Mouse (Mus musculus) midbrain, postnatal 0 days (tissue): ENCODE data around the gene Nnmt. TPM values are rescaled to one million over a fixed set of nuclear protein-coding genes. Genes with fewer than 3 reads are reported as not detected.

Experiments used
- ATAC-seq: fragments of 200-750 bp; cut with Nextera tagmentation; 2 replicates; pipeline ENCODE4 v1.8.0; 2017; ENCODE audit warnings: moderate number of reproducible peaks, mild to moderate bottlenecking, moderate TSS enrichment, moderate library complexity; ENCODE audit not compliant: low FRiP score
- DNase-seq: peaks from one replicate; pipeline ENCODE4 v3.0.0-alpha.2; 2015; ENCODE audit warnings: low spot score
- H3K27ac ChIP-seq: fragments of 300-500 bp; sonication (generic); 2 replicates; pipeline ENCODE4 v1.5.1; 2014; ENCODE audit warnings: low read depth, mild to moderate bottlenecking, low read length, mixed read lengths
- H3K27me3 ChIP-seq: fragments of 300-500 bp; sonication (generic); 2 replicates; pipeline ENCODE4 v1.6.1; 2014; ENCODE audit warnings: low read length, control low read depth, mixed read lengths; ENCODE audit not compliant: insufficient read depth
- H3K36me3 ChIP-seq: fragments of 300-500 bp; sonication (generic); 2 replicates; pipeline ENCODE4 v1.6.1; 2014; ENCODE audit warnings: low read length, control low read depth, mixed read lengths; ENCODE audit not compliant: insufficient read depth
- H3K4me1 ChIP-seq: fragments of 300-500 bp; sonication (generic); 2 replicates; pipeline ENCODE4 v1.6.1; 2014; ENCODE audit warnings: mild to moderate bottlenecking, control low read depth, antibody characterized with exemption, low read length, mixed read lengths; ENCODE audit not compliant: insufficient read depth
- H3K4me2 ChIP-seq: fragments of 300-500 bp; sonication (generic); 2 replicates; pipeline ENCODE4 v1.6.1; 2014; ENCODE audit warnings: low read depth, mild to moderate bottlenecking, low read length, mixed read lengths; ENCODE audit not compliant: poor library complexity, severe bottlenecking
- H3K4me3 ChIP-seq: fragments of 300-500 bp; sonication (generic); 2 replicates; pipeline ENCODE4 v1.5.1; 2014; ENCODE audit warnings: low read depth, mild to moderate bottlenecking, low read length, moderate library complexity
- H3K9ac ChIP-seq: fragments of 300-500 bp; sonication (generic); replicated peaks from 2 replicates; pipeline ENCODE4 v1.6.1; 2014; ENCODE audit warnings: mild to moderate bottlenecking, low read length, moderate library complexity, mixed read lengths; ENCODE audit not compliant: poor library complexity, severe bottlenecking
- H3K9me3 ChIP-seq: fragments of 300-500 bp; sonication (generic); 2 replicates; pipeline ENCODE4 v1.6.1; 2016; ENCODE audit warnings: low read length, control low read depth
- CTCF ChIP-seq: IDR thresholded peaks from 2 replicates; pipeline ENCODE4 v1.5.1; 2016; ENCODE audit warnings: antibody characterized with exemption, mild to moderate bottlenecking
- WGBS: fragments of 180-500 bp; shearing (Covaris S2); extraction: QIAGEN DNeasy Blood & Tissue Kit; methylation state at CpG from one replicate; pipeline ENCODE4 v1.1.7; 2014; 5-methylcytosine and 5-hydroxymethylcytosine counted together
- polyA plus RNA-seq: library from polyadenylated mRNA; unstranded; fragments of >200 nt; fragmentation: Nextera tagmentation; extraction: Ambion mirVana; gene quantifications from 2 replicates; pipeline ENCODE4 v1.2.1, GENCODE M21; 2015
- total RNA-seq: library from RNA; depleted of rRNA; stranded (reverse); fragments of >200 nt; gene quantifications from 2 replicates; pipeline ENCODE4 v1.2.3, GENCODE M21; 2014

The Nnmt gene
- total and polyA plus RNA-seq, 2 experiments from 2014 or later = 1.4 to 3.1 TPM

- Histone ChIP-seq H3K9me3 (no peaks in the 10 kb centered on the region), H3K4me3 (no peak overlapping the region)
- peak; percentile 43 for TF ChIP-seq CTCF
Observed at GRCm38 (mm10) chr9:48649851-48650685, 45.1 kb upstream of the Nnmt start.

DNA sequence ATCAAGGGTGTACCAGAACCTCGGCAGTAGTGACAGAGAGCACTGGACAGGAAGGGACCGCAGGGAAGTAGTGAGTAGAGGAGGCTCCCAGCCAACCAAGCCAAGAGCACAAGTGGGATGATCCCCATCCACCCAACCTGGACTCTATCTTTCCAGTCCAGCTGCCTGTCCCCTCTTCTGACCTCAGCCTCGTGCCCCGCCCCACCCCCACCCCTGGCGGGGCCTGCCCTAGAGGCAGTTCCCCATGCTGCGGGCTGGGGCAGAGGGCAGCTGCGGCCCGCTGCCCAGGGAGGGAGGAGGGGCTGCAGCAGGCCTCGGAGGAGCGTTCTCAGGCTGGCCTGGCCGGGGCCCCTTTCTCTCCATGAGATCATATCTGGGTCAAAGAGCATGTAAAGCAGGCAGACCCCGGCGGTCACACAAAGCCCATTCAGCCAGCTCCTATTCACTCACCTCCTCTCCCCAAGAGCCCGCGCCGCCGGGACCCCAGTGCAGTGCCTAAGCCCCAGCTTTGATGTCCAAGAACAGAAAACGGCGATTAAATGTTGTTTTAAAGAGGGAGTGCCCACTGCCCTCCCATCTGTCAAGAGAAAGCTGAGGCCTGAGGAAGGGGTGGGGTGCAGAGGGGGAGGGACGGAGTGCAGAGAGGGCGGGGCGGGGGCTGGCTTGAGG is 44.3 kb upstream of the Nnmt start:
- Histone ChIP-seq H3K4me1 (no peaks in the 10 kb centered on the region), H3K4me3 (peak overlapping the region; percentile 8; the same call in 1 of the 2 replicates), H3K27ac (no peak overlapping the region), H3K9me3 (no peaks in the 10 kb centered on the region), H3K36me3 (no peaks in the 10 kb centered on the region), H3K4me2 (peak overlapping the region; percentile 40), H3K9ac (no peak overlapping the region), H3K27me3 (no peaks in the 10 kb centered on the region)
- no peak for TF ChIP-seq CTCF
- DNase-seq (peak; percentile 39), ATAC-seq (no peak)
- 6% methylated on average over 22 of the region's 22 CpGs for WGBS

More at GRCm38 (mm10) chr9:48649851-48650685, 45.1 kb upstream of the Nnmt start:
- Histone ChIP-seq H3K36me3 (no peaks in the 10 kb centered on the region), H3K4me2 (no peak overlapping the region), H3K27me3 (no peaks in the 10 kb centered on the region), H3K4me1 (no peaks in the 10 kb centered on the region), H3K27ac (no peak overlapping the region), H3K9ac (no peak overlapping the region)
- no peak for ATAC-seq
- 41% methylated on average over 16 of the region's 17 CpGs for WGBS
- DNase-seq = no peak

DNA sequence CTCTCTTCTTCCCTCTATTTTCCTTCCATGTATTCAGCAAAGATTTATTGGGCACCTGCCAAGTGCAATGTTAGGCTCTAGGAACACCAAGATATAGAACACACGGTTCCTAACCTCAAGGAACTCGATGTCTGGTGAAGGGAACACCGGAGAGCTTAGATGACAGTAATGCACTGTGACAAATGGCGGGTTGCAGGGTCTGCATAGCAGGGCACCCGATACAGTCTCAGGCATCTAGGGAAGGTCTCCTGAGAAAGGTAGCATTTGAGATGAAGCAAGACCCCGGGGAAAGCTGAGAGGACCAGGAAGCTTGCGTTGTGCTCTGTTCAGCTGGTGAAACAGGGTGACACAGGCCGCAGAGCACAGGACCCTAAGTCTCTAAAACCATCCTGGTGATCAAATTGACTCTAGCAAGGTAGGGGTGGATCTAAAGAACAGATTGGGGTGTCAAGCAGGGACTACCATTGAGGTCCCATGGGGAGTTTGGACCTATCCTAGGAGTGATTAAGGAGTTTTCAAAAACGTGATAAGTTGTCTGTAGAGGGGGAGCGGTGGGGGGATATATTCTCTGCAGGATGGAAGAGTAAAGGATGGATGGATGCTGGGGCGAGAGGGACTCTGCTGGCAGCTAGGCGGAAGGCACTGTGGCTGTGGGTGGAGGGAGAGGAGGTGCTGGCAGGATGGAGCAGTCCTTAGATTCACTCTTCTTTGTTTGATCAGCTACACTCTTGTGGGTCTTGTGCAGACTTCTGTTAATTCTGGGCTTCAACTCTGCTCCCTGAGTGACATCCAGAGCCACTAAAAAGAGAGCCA is 43.5 kb upstream of the Nnmt start:
- ATAC-seq (no peak), DNase-seq (peak; percentile 32)
- no peaks in the 10 kb centered on the region for H3K27me3 ChIP-seq
- H3K4me2 ChIP-seq = peak overlapping the region; percentile 40; the same call in 1 of the 2 replicates
- H3K4me1 ChIP-seq = no peaks in the 10 kb centered on the region
- no peak overlapping the region for H3K9ac ChIP-seq
- WGBS = 39% methylated on average over 12 of the region's 12 CpGs
- H3K36me3 ChIP-seq = no peaks in the 10 kb centered on the region
- H3K4me3 ChIP-seq = no peak overlapping the region
- TF ChIP-seq CTCF = no peak
- H3K9me3 ChIP-seq = no peaks in the 10 kb centered on the region
- H3K27ac ChIP-seq = no peak overlapping the region

DNA sequence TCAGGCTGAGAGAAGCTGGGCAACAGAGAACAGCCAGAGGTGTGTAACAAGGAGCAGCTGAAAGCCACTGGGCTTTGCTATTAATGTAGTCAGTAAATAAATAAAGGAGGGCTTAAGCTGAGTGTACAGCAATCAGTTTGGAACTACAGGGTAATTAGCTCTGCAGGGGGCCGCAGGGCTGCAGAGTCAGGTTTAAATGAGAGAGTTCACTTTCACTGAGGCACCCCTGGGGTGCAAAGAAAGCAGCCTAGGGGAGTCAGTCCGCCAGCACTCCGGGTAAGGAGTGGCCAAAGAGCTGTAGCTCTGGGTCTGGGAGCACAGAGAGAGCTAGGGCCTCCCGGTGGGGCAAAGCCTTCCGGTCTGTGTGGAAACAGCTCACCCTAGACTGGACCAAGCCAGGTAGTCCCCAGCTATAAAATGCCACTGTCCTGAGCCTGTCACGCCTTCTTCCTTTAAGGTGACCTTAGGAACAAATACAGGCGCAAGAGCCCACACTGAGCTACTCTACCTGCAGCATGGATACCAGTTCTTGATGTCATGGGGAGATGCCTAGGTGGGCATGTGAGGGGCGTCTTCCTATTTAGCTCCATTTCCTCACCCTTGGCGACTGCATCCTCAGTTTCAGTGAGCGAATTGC is 42.8 kb upstream of the Nnmt start:
- Histone ChIP-seq H3K4me2 (no peak overlapping the region), H3K4me3 (no peak overlapping the region), H3K9ac (no peak overlapping the region), H3K27ac (no peak overlapping the region), H3K4me1 (no peaks in the 10 kb centered on the region), H3K9me3 (no peaks in the 10 kb centered on the region), H3K27me3 (no peaks in the 10 kb centered on the region), H3K36me3 (no peaks in the 10 kb centered on the region)
- no peak for ATAC-seq
- TF ChIP-seq CTCF = no peak
- no peak for DNase-seq
- WGBS = 34% methylated on average over 10 of the region's 10 CpGs

- Histone ChIP-seq H3K9me3 (no peaks in the 10 kb centered on the region), H3K36me3 (no peaks in the 10 kb centered on the region), H3K27me3 (no peaks in the 10 kb centered on the region), H3K9ac (no peak overlapping the region), H3K27ac (no peak overlapping the region), H3K4me3 (no peak overlapping the region), H3K4me2 (no peak overlapping the region), H3K4me1 (no peaks in the 10 kb centered on the region)
- ATAC-seq (no peak), DNase-seq (no peak)
- TF ChIP-seq CTCF = no peak
- WGBS = 49% methylated on average over 16 of the region's 16 CpGs
Observed at GRCm38 (mm10) chr9:48646781-48647647, 42.1 kb upstream of the Nnmt start.
